Mouse (Mus musculus) stomach, postnatal 0 days (tissue): Measurements from ENCODE around the gene Dync1i2. TPM values are rescaled to one million over a fixed set of nuclear protein-coding genes. Genes with fewer than 3 reads are reported as not detected.

Experiments
- ATAC-seq: fragments of 200-750 bp; cut with Nextera tagmentation; 2 replicates; pipeline ENCODE4 v1.8.0; 2017; ENCODE audit not compliant: low FRiP score, low TSS enrichment
- DNase-seq: peaks from one replicate; pipeline ENCODE4 v3.0.0-alpha.2; 2016; ENCODE audit warnings: low spot score
- H3K27ac ChIP-seq: fragments of 300-500 bp; sonication (generic); replicated peaks from 2 replicates; pipeline ENCODE4 v1.5.1; 2014; ENCODE audit warnings: mild to moderate bottlenecking, control low read depth
- H3K27me3 ChIP-seq: fragments of 300-500 bp; sonication (generic); 2 replicates; pipeline ENCODE4 v1.6.1; 2014; ENCODE audit warnings: low read length; ENCODE audit not compliant: control insufficient read depth, insufficient read depth
- H3K36me3 ChIP-seq: fragments of 300-500 bp; sonication (generic); 2 replicates; pipeline ENCODE4 v1.6.1; 2014; ENCODE audit warnings: low read length, mixed read lengths; ENCODE audit not compliant: control insufficient read depth, insufficient read depth
- H3K4me1 ChIP-seq: fragments of 300-500 bp; sonication (generic); replicated peaks from 2 replicates; pipeline ENCODE4 v1.6.1; 2014; ENCODE audit warnings: antibody characterized with exemption; ENCODE audit not compliant: control insufficient read depth, insufficient read depth
- H3K4me2 ChIP-seq: fragments of 300-500 bp; sonication (generic); replicated peaks from 2 replicates; pipeline ENCODE4 v1.6.1; 2014; ENCODE audit warnings: low read depth, mild to moderate bottlenecking, control low read depth, moderate library complexity
- H3K4me3 ChIP-seq: fragments of 300-500 bp; sonication (generic); 2 replicates; pipeline ENCODE4 v1.5.1; 2014; ENCODE audit warnings: low read depth, low read length, control low read depth
- H3K9ac ChIP-seq: fragments of 300-500 bp; sonication (generic); 2 replicates; pipeline ENCODE4 v1.6.1; 2014; ENCODE audit warnings: mild to moderate bottlenecking, low read length, control low read depth, mixed read lengths
- H3K9me3 ChIP-seq: fragments of 300-500 bp; sonication (generic); 2 replicates; pipeline ENCODE4 v1.6.1; 2016; ENCODE audit warnings: low read length; ENCODE audit not compliant: control insufficient read depth
- CTCF ChIP-seq: IDR thresholded peaks from 2 replicates; pipeline ENCODE4 v1.5.1; 2016; ENCODE audit warnings: antibody characterized with exemption, low read depth, mild to moderate bottlenecking, moderate library complexity
- EP300 ChIP-seq: optimal IDR thresholded peaks from 2 replicates; pipeline ENCODE3; 2016; ENCODE audit warnings: antibody characterized with exemption
- WGBS: fragments of 180-500 bp; shearing (Covaris S2); extraction: QIAGEN DNeasy Blood & Tissue Kit; methylation state at CpG from one replicate; pipeline ENCODE4 v1.1.7; 2014; 5-methylcytosine and 5-hydroxymethylcytosine counted together
- polyA plus RNA-seq: library from polyadenylated mRNA; unstranded; fragments of >200 nt; fragmentation: Nextera tagmentation; extraction: Ambion mirVana; gene quantifications from 2 replicates; pipeline ENCODE4 v1.2.1, GENCODE M21; 2015

Dync1i2 gene
- polyA plus RNA-seq, 1 experiment from 2014 or later, result 59.2 TPM

- DNase-seq, result no peak
- TF ChIP-seq EP300, result no peak
- Histone ChIP-seq H3K4me2 (no peak overlapping the region), H3K27me3 (no peaks in the 10 kb centered on the region), H3K9ac (no peak overlapping the region), H3K36me3 (0 out of 2 replicates have a peak, but pooled peaks cover 2% of the 10 kb centered on the region), H3K4me1 (no peaks in the 10 kb centered on the region), H3K4me3 (no peak overlapping the region), H3K27ac (no peak overlapping the region), H3K9me3 (no peaks in the 10 kb centered on the region)
- WGBS, result 95% methylated on average over 6 of the region's 6 CpGs
- ATAC-seq, result no peak
Observed at GRCm38 (mm10) chr2:71236009-71236408, 24.5 kb downstream of the Dync1i2 start.

GRCm38 (mm10) chr2:71241505-71241904, 30.0 kb downstream of the Dync1i2 start:
- Histone ChIP-seq H3K27me3 (no peaks in the 10 kb centered on the region), H3K4me3 (no peak overlapping the region), H3K4me2 (no peak overlapping the region), H3K4me1 (no peaks in the 10 kb centered on the region), H3K27ac (no peak overlapping the region), H3K36me3 (0 out of 2 replicates have a peak, but pooled peaks cover 2% of the 10 kb centered on the region), H3K9me3 (no peaks in the 10 kb centered on the region), H3K9ac (no peak overlapping the region)
- DNase-seq, result no peak
- WGBS, result 85% methylated on average over 2 of the region's 2 CpGs
- no peak for TF ChIP-seq EP300
- TF ChIP-seq CTCF, result no peak
- no peak for ATAC-seq

- 90% methylated on average over 3 of the region's 3 CpGs for WGBS
- no peak overlapping the region for H3K4me2 ChIP-seq
- 0 out of 2 replicates have a peak, but pooled peaks cover 2% of the 10 kb centered on the region for H3K36me3 ChIP-seq
- TF ChIP-seq CTCF (peak; percentile 36), EP300 (no peak)
- H3K9me3 ChIP-seq, result no peaks in the 10 kb centered on the region
- DNase-seq (no peak), ATAC-seq (no peak)
- H3K4me3 ChIP-seq, result no peak overlapping the region
- no peaks in the 10 kb centered on the region for H3K4me1 ChIP-seq
- no peak overlapping the region for H3K9ac ChIP-seq
- H3K27ac ChIP-seq, result no peak overlapping the region
- H3K27me3 ChIP-seq, result no peaks in the 10 kb centered on the region
Observed at GRCm38 (mm10) chr2:71242180-71242579, 30.7 kb downstream of the Dync1i2 start.

GRCm38 (mm10) chr2:71243058-71243672, 31.7 kb downstream of the Dync1i2 start:
- no peaks in the 10 kb centered on the region for H3K27me3 ChIP-seq
- H3K4me2 ChIP-seq, result no peak overlapping the region
- no peak overlapping the region for H3K27ac ChIP-seq
- no peak overlapping the region for H3K4me3 ChIP-seq
- H3K9me3 ChIP-seq, result no peaks in the 10 kb centered on the region
- no peaks in the 10 kb centered on the region for H3K36me3 ChIP-seq
- no peak for ATAC-seq
- no peak for DNase-seq
- no peaks in the 10 kb centered on the region for H3K4me1 ChIP-seq
- H3K9ac ChIP-seq, result no peak overlapping the region
- TF ChIP-seq CTCF, result no peak
- no peak for TF ChIP-seq EP300
- WGBS, result 78% methylated on average over 9 of the region's 9 CpGs

GRCm38 (mm10) chr2:71244807-71245206, 33.3 kb downstream of the Dync1i2 start:
- TF ChIP-seq EP300 (no peak), CTCF (no peak)
- H3K4me2 ChIP-seq, result no peak overlapping the region
- 87% methylated on average over 7 of the region's 7 CpGs for WGBS
- DNase-seq (no peak), ATAC-seq (no peak)
- no peaks in the 10 kb centered on the region for H3K36me3 ChIP-seq
- H3K27ac ChIP-seq, result no peak overlapping the region
- no peak overlapping the region for H3K4me3 ChIP-seq
- no peak overlapping the region for H3K9ac ChIP-seq
- H3K27me3 ChIP-seq, result no peaks in the 10 kb centered on the region
- no peaks in the 10 kb centered on the region for H3K9me3 ChIP-seq
- no peaks in the 10 kb centered on the region for H3K4me1 ChIP-seq

- WGBS, result 84% methylated on average over 3 of the region's 3 CpGs
- H3K36me3 ChIP-seq, result no peaks in the 10 kb centered on the region
Observed at GRCm38 (mm10) chr2:71245416-71245815, 33.9 kb downstream of the Dync1i2 start.

More at GRCm38 (mm10) chr2:71245416-71245815, 33.9 kb downstream of the Dync1i2 start:
- Histone ChIP-seq H3K27me3 (no peaks in the 10 kb centered on the region), H3K4me1 (no peaks in the 10 kb centered on the region), H3K4me3 (no peak overlapping the region), H3K9ac (no peak overlapping the region), H3K9me3 (no peaks in the 10 kb centered on the region), H3K4me2 (no peak overlapping the region), H3K27ac (no peak overlapping the region)
- ATAC-seq, result no peak
- no peak for DNase-seq
- TF ChIP-seq EP300 (no peak), CTCF (0 out of 2 replicates have a peak, but pooled peaks have one; percentile 9)
